Mouse (Mus musculus): Measurements from ENCODE around the gene Gsto1. TPM values are rescaled to one million over a fixed set of nuclear protein-coding genes. Genes with fewer than 3 reads are reported as not detected.
A peak's percentile ranks its signal among the peaks of the same experiment; 100 is the strongest.

Gsto1 gene
- polyA plus RNA-seq, 1 experiment from 2014 or later: 88.0 TPM

DNA sequence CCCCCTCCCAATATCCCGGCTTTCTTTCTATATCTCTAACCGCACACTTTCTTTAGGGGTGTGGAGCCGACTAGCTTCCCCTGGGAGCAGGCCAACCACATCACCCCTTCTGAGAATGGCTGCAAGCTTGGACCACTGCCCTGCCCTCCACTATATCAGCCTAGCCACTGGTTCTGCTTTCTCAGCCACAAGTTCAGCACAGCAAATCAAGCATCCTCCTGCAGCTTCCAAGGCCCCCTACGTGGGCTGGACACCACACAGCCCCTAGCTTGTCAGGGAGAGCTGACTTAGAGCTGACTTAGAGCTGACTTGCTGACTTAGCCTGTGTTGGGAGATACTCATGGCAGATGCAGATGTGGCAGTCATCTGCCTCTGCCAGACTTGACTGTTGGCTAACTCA, 50.3 kb downstream of the Gsto1 start:
- Histone ChIP-seq H3K9me3 (ENCODE audit: control insufficient read depth, low read length) (no peaks in the 10 kb centered on the region), H3K9ac (ENCODE audit: low read length) (0 out of 2 replicates have a peak overlapping the region, but pooled peaks have one; percentile 12), H3K4me1 (ENCODE audit: control insufficient read depth in 2 of 2, insufficient read depth in 2 of 2, low read length in 2 of 2) (peaks cover 48 to 63% of the 10 kb centered on the region in 2 experiments), H3K4me3 (ENCODE audit: control insufficient read depth in 1 of 2, insufficient read depth in 1 of 2, low read depth in 1 of 2, low read length in 2 of 2) (no peak overlapping the region), H3K27ac (replicated peaks in 1 of 2; ENCODE audit: control insufficient read depth in 1 of 2, insufficient read depth in 1 of 2, low read depth in 2 of 2, low read length in 2 of 2) (peak overlapping the region in 1 of 2 experiments; percentile 25; a peak in 2 of 4 replicates), H3K36me3 (ENCODE audit: control insufficient read depth, insufficient read depth, low read length) (peaks cover 14% of the 10 kb centered on the region; the same call in 1 of the 2 replicates), H3K4me2 (ENCODE audit: low read length) (no peak overlapping the region), H3K27me3 (ENCODE audit: control insufficient read depth, insufficient read depth, low read length) (no peaks in the 10 kb centered on the region)
- WGBS: 70% methylated on average over 4 of the region's 4 CpGs
- ATAC-seq (ENCODE audit: insufficient number of reproducible peaks, insufficient read depth, low FRiP score, low read depth): no peak

DNA sequence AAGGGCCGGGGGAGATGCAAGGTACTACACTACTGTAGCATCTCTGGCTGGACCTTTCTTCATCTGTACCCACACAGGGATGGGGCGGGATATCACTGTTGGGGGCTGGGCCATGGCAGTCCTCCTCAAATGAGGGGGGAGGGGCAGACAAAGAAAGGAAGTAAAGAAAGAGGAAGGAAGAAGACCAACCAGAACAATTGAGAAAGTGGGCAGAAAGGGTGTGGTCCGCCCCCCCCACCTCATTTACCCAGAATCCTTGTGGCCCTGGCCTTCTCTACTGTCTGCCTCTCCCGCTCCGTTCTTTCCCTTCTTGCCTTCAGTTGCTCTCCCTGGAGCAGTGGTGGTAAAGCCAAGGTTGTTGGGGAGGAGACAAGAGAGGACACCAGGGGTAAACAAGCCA, 50.8 kb downstream of the Gsto1 start:
- no peak for ATAC-seq (ENCODE audit: insufficient number of reproducible peaks, insufficient read depth, low FRiP score, low read depth)
- Histone ChIP-seq H3K4me2 (ENCODE audit: low read length) (no peak overlapping the region), H3K27me3 (ENCODE audit: control insufficient read depth, insufficient read depth, low read length) (no peaks in the 10 kb centered on the region), H3K36me3 (ENCODE audit: control insufficient read depth, insufficient read depth, low read length) (peaks cover 12% of the 10 kb centered on the region; the same call in 1 of the 2 replicates), H3K4me3 (ENCODE audit: control insufficient read depth in 1 of 2, insufficient read depth in 1 of 2, low read depth in 1 of 2, low read length in 2 of 2) (no peak overlapping the region), H3K27ac (replicated peaks in 1 of 2; ENCODE audit: control insufficient read depth in 1 of 2, insufficient read depth in 1 of 2, low read depth in 2 of 2, low read length in 2 of 2) (peak overlapping the region in 1 of 2 experiments; percentile 25; a peak in 1 of 4 replicates), H3K4me1 (ENCODE audit: control insufficient read depth in 2 of 2, insufficient read depth in 2 of 2, low read length in 2 of 2) (peaks cover 53 to 63% of the 10 kb centered on the region in 2 experiments), H3K9me3 (ENCODE audit: control insufficient read depth, low read length) (no peaks in the 10 kb centered on the region), H3K9ac (ENCODE audit: low read length) (0 out of 2 replicates have a peak overlapping the region, but pooled peaks have one; percentile 12)
- WGBS: 75% methylated on average over 5 of the region's 5 CpGs

DNA sequence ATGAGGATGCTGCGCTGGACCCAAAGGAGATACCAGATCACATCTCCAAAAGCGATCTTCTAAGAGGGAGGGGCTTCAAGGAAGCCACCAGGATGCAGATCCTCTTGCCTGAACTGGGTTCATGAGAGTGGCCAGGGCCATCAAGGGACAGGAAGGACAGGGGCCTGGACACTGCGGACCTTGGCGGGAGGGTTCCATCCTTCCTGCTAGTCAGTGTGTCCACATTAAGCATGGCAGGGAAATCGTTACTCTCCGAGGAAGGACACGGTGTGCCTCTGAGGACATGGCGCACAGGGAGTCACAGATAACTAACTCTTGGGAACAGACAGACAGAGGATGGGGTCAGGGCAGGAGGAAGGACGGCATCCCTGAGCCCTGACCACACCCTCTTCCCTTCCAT, 52.8 kb downstream of the Gsto1 start:
- H3K36me3 ChIP-seq (ENCODE audit: control insufficient read depth, insufficient read depth, low read length): peaks cover 24% of the 10 kb centered on the region
- WGBS: 84% methylated on average over 9 of the region's 9 CpGs
- no peaks in the 10 kb centered on the region for H3K9me3 ChIP-seq (ENCODE audit: control insufficient read depth, low read length)
- no peak overlapping the region for H3K27ac ChIP-seq (replicated peaks in 1 of 2; ENCODE audit: control insufficient read depth in 1 of 2, insufficient read depth in 1 of 2, low read depth in 2 of 2, low read length in 2 of 2)
- no peak overlapping the region for H3K4me3 ChIP-seq (ENCODE audit: control insufficient read depth in 1 of 2, insufficient read depth in 1 of 2, low read depth in 1 of 2, low read length in 2 of 2)
- H3K27me3 ChIP-seq (ENCODE audit: control insufficient read depth, insufficient read depth, low read length): no peaks in the 10 kb centered on the region
- no peak overlapping the region for H3K9ac ChIP-seq (ENCODE audit: low read length)
- peaks cover 44 to 62% of the 10 kb centered on the region in 2 experiments for H3K4me1 ChIP-seq (ENCODE audit: control insufficient read depth in 2 of 2, insufficient read depth in 2 of 2, low read length in 2 of 2)
- ATAC-seq (ENCODE audit: insufficient number of reproducible peaks, insufficient read depth, low FRiP score, low read depth): no peak
- no peak overlapping the region for H3K4me2 ChIP-seq (ENCODE audit: low read length)

DNA sequence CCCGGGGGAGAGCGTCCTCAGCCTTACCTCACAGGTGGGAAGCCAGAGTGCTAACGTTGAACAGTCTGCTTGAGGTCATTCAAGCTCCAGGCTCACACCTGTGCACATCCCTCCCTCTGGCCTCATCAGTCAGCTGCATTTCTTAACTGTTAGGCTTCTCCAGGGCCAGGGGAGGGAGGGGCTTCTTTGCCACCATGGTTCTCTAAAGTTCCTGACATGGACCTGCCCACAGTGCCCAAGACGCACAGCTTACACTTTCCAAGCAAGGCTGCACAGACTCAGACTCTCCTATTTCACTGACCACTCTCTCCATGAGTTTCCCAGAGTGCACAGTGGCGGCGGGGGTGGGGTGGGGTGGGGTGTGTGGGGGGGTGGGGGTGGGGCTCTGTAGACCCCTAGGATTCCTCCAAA, 54.2 kb downstream of the Gsto1 start:
- Histone ChIP-seq H3K27me3 (ENCODE audit: control insufficient read depth, insufficient read depth, low read length) (no peaks in the 10 kb centered on the region), H3K9ac (ENCODE audit: low read length) (peak overlapping the region; percentile 65; the same call in 1 of the 2 replicates), H3K36me3 (ENCODE audit: control insufficient read depth, insufficient read depth, low read length) (peaks cover 24% of the 10 kb centered on the region), H3K9me3 (ENCODE audit: control insufficient read depth, low read length) (no peaks in the 10 kb centered on the region), H3K27ac (replicated peaks in 1 of 2; ENCODE audit: control insufficient read depth in 1 of 2, insufficient read depth in 1 of 2, low read depth in 2 of 2, low read length in 2 of 2) (peak overlapping the region in 1 of 2 experiments; percentile 67; a peak in 1 of 4 replicates), H3K4me1 (ENCODE audit: control insufficient read depth in 2 of 2, insufficient read depth in 2 of 2, low read length in 2 of 2) (peaks cover 33 to 56% of the 10 kb centered on the region in 2 experiments), H3K4me3 (ENCODE audit: control insufficient read depth in 1 of 2, insufficient read depth in 1 of 2, low read depth in 1 of 2, low read length in 2 of 2) (no peak overlapping the region), H3K4me2 (ENCODE audit: low read length) (no peak overlapping the region)
- WGBS: 40% methylated on average over 6 of the region's 6 CpGs
- no peak for ATAC-seq (ENCODE audit: insufficient number of reproducible peaks, insufficient read depth, low FRiP score, low read depth)

DNA sequence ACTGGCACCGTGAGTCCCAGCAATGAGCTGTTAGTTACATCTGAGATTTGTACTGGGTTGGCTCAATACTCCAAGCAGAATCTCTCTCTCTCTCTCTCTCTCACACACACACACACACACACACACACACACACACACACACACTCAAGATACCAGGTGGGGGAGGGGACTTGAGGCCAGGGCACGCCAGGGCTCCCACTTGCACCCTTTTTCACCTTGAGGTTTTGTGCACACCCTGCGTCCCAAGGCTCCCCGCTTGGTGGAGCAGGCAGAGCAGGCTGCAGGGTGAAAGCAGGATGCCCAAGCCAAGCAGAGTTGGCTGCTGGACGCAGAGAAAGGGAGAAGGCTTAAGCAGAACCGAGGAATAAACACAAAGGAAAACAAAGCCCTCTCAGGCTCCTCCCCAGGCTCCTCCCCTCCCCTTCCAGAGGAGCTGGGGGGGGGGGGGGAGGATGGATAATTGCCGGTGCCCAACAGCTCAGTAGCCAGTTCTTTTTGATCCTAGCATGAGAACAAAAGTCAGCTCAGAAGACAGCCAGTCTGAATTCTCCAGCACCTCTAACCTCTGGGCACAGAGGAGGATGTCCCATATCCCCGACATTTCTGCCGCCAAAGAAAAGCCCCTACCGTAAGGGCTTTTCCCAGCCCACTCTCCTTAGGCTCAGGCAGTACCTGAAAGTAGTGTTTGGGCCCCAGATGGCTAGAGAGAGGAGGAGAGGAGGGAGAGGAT, 54.8 kb downstream of the Gsto1 start:
- 5% methylated on average over 10 of the region's 10 CpGs for whole genome bisulfite sequencing
- Histone ChIP-seq H3K9me3 (ENCODE audit: control insufficient read depth, low read length) (no peaks in the 10 kb centered on the region), H3K36me3 (ENCODE audit: control insufficient read depth, insufficient read depth, low read length) (peaks cover 22% of the 10 kb centered on the region), H3K9ac (ENCODE audit: low read length) (peak overlapping the region; percentile 65), H3K27ac (replicated peaks in 1 of 2; ENCODE audit: control insufficient read depth in 1 of 2, insufficient read depth in 1 of 2, low read depth in 2 of 2, low read length in 2 of 2) (peak overlapping the region; percentile 67 to 76), H3K4me2 (ENCODE audit: low read length) (peak overlapping the region; percentile 58), H3K4me3 (ENCODE audit: control insufficient read depth in 1 of 2, insufficient read depth in 1 of 2, low read depth in 1 of 2, low read length in 2 of 2) (peak overlapping the region; percentile 13 to 19; a peak in 3 of 4 replicates), H3K27me3 (ENCODE audit: control insufficient read depth, insufficient read depth, low read length) (no peaks in the 10 kb centered on the region), H3K4me1 (ENCODE audit: control insufficient read depth in 2 of 2, insufficient read depth in 2 of 2, low read length in 2 of 2) (peaks cover 33 to 56% of the 10 kb centered on the region in 2 experiments)
- no peak for ATAC-seq (ENCODE audit: insufficient number of reproducible peaks, insufficient read depth, low FRiP score, low read depth)

DNA sequence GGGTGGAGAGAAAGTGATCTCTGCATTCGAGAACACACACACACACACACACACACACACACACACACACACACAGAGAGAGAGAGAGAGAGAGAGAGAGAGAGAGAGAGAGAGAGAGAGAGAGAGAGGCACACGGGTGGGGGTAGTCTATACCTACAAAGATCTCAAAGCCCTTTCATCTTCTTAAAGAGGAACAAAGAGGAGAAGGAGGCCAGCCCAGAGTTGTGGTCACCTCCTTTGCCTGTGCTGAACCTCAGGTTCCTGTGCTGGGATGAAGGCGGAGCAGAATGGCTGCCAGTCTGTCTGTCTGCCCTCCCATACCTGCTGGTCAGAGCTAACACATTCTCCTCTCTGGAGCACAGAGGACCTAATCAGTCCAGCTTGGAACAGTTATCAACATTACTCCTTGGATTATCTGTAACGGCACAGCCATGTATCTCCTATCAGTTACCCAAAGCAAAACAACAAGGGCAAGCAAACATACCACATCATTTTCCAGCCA, 55.4 kb downstream of the Gsto1 start:
- Histone ChIP-seq H3K36me3 (ENCODE audit: control insufficient read depth, insufficient read depth, low read length) (peaks cover 18% of the 10 kb centered on the region), H3K9me3 (ENCODE audit: control insufficient read depth, low read length) (no peaks in the 10 kb centered on the region), H3K27ac (replicated peaks in 1 of 2; ENCODE audit: control insufficient read depth in 1 of 2, insufficient read depth in 1 of 2, low read depth in 2 of 2, low read length in 2 of 2) (peak overlapping the region; percentile 67 to 76; a peak in 1 of 4 replicates), H3K4me1 (ENCODE audit: control insufficient read depth in 2 of 2, insufficient read depth in 2 of 2, low read length in 2 of 2) (peaks cover 31 to 57% of the 10 kb centered on the region in 2 experiments), H3K27me3 (ENCODE audit: control insufficient read depth, insufficient read depth, low read length) (no peaks in the 10 kb centered on the region), H3K9ac (ENCODE audit: low read length) (peak overlapping the region; percentile 65), H3K4me3 (ENCODE audit: control insufficient read depth in 1 of 2, insufficient read depth in 1 of 2, low read depth in 1 of 2, low read length in 2 of 2) (peak overlapping the region in 1 of 2 experiments; percentile 19; a peak in 1 of 4 replicates), H3K4me2 (ENCODE audit: low read length) (peak overlapping the region; percentile 58)
- ATAC-seq (ENCODE audit: insufficient number of reproducible peaks, insufficient read depth, low FRiP score, low read depth): no peak
- 35% methylated on average over 2 of the region's 4 CpGs for WGBS

DNA sequence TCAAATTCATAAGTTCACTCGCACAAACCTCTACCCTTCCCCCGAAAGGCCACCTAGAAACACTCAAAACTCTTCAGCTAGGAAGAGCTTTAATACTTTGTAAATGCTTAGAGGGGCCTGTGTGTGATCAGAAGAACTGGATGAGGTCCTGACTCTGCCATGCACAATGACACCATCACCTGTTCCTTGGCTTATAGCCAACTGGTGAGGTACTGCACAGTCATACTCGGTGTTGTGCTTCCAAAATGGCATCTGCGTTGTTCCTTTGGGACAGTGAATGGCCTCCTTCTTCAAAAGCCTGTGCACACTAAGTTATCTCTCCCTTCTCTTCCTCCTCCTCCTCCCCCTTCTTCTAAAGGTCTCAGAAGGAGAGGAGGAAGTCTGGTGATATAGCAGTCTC, 56.0 kb downstream of the Gsto1 start:
- no peaks in the 10 kb centered on the region for H3K27me3 ChIP-seq (ENCODE audit: control insufficient read depth, insufficient read depth, low read length)
- H3K9me3 ChIP-seq (ENCODE audit: control insufficient read depth, low read length): no peaks in the 10 kb centered on the region
- peaks cover 26 to 57% of the 10 kb centered on the region in 2 experiments for H3K4me1 ChIP-seq (ENCODE audit: control insufficient read depth in 2 of 2, insufficient read depth in 2 of 2, low read length in 2 of 2)
- H3K9ac ChIP-seq (ENCODE audit: low read length): 0 out of 2 replicates have a peak overlapping the region, but pooled peaks have one; percentile 34
- no peak for ATAC-seq (ENCODE audit: insufficient number of reproducible peaks, insufficient read depth, low FRiP score, low read depth)
- H3K27ac ChIP-seq (replicated peaks in 1 of 2; ENCODE audit: control insufficient read depth in 1 of 2, insufficient read depth in 1 of 2, low read depth in 2 of 2, low read length in 2 of 2): no peak overlapping the region; a peak in 1 of 4 replicates
- peaks cover 18% of the 10 kb centered on the region for H3K36me3 ChIP-seq (ENCODE audit: control insufficient read depth, insufficient read depth, low read length)
- H3K4me3 ChIP-seq (ENCODE audit: control insufficient read depth in 1 of 2, insufficient read depth in 1 of 2, low read depth in 1 of 2, low read length in 2 of 2): no peak overlapping the region
- H3K4me2 ChIP-seq (ENCODE audit: low read length): 0 out of 2 replicates have a peak overlapping the region, but pooled peaks have one; percentile 58
- WGBS: 69% methylated on average over 4 of the region's 4 CpGs
